ENCODE assay signal across 8 mouse cellular contexts in genomic region chr5:122900558-122901171, GRCm38 (mm10). TPM values are rescaled to one million over a fixed set of nuclear protein-coding genes. Genes with fewer than 3 reads are reported as not detected.
DNase-seq lines count a peak whose midpoint lies in the region; ATAC-seq and TF ChIP-seq lines count a peak whose summit lies in the region.

No protein-coding gene starts in this region.

- H3K9ac ChIP-seq in neural tube, embryonic 11.5 days (ENCODE audit: low read length), result peak overlapping the region; percentile 94
- H3K9ac ChIP-seq in limb, embryonic 11.5 days (ENCODE audit: low read length), result peak overlapping the region; percentile 91
- peak overlapping the region; percentile 87 for H3K9ac ChIP-seq in stomach, embryonic 14.5 days (replicated peaks; ENCODE audit: low read depth, low read length)

- no peaks in the 10 kb centered on the region for H3K36me3 ChIP-seq in neural tube, embryonic 11.5 days (ENCODE audit: control insufficient read depth, insufficient read depth, low read length)
- H3K36me3 ChIP-seq in limb, embryonic 11.5 days (ENCODE audit: control insufficient read depth, insufficient read depth, low read length), result no peaks in the 10 kb centered on the region
- H3K36me3 ChIP-seq in stomach, embryonic 14.5 days (ENCODE audit: control insufficient read depth, insufficient read depth, low read length), result no peaks in the 10 kb centered on the region

- peak; percentile 80 for ATAC-seq in neural tube, embryonic 11.5 days (ENCODE audit: insufficient read depth, low FRiP score, low TSS enrichment)
- peak; percentile 79; the same call in 1 of the 2 replicates for ATAC-seq in limb, embryonic 11.5 days (ENCODE audit: insufficient number of reproducible peaks, low FRiP score, low TSS enrichment, low read depth)
- ATAC-seq in stomach, embryonic 14.5 days (ENCODE audit: insufficient number of reproducible peaks, insufficient read depth, low FRiP score, low read depth), result no peak

- DNase-seq in cerebellum, adult 2 months, result no peak
- DNase-seq in cerebellum, postnatal 36 days, result no peak
- DNase-seq in neural tube, embryonic 11.5 days (ENCODE audit: low spot score), result no peak
- DNase-seq in neural tube, embryonic 10.5 days (ENCODE audit: extremely low spot score, low spot score), result no peak
- DNase-seq in limb, embryonic 11.5 days (ENCODE audit: low spot score), result no peak
- DNase-seq in thymus, postnatal 14 days, result no peak
- DNase-seq in gastrocnemius, postnatal 10 days, result no peak

- H3K4me3 ChIP-seq in cerebellum, adult 2 months (replicated peaks; ENCODE audit: insufficient read depth, low read depth, low read length), result peak overlapping the region; percentile 69
- peak overlapping the region; percentile 91 for H3K4me3 ChIP-seq in neural tube, embryonic 11.5 days (ENCODE audit: low read depth, low read length)
- H3K4me3 ChIP-seq in limb, embryonic 11.5 days (ENCODE audit: low read depth, low read length), result peak overlapping the region; percentile 80
- H3K4me3 ChIP-seq in stomach, embryonic 14.5 days (ENCODE audit: low read depth, low read length), result peak overlapping the region; percentile 86

- no peaks in the 10 kb centered on the region for H3K9me3 ChIP-seq in neural tube, embryonic 11.5 days (ENCODE audit: control insufficient read depth, low read length)
- H3K9me3 ChIP-seq in limb, embryonic 11.5 days (ENCODE audit: control insufficient read depth, low read length), result no peaks in the 10 kb centered on the region
- no peaks in the 10 kb centered on the region for H3K9me3 ChIP-seq in stomach, embryonic 14.5 days (ENCODE audit: control insufficient read depth, low read depth, low read length)

- WGBS in cerebellum, adult 2 months, result 4% methylated on average over 33 of the region's 33 CpGs
- WGBS in neural tube, embryonic 11.5 days, result 3% methylated on average over 32 of the region's 33 CpGs
- 3% methylated on average over 26 of the region's 33 CpGs for WGBS in limb, embryonic 11.5 days
- WGBS in stomach, embryonic 14.5 days, result 2% methylated on average over 32 of the region's 33 CpGs

- no peak overlapping the region for H3K27ac ChIP-seq in cerebellum, adult 2 months (ENCODE audit: insufficient read depth, low read length)
- peak overlapping the region; percentile 90 for H3K27ac ChIP-seq in neural tube, embryonic 11.5 days (ENCODE audit: low read depth, low read length)
- peak overlapping the region; percentile 84 for H3K27ac ChIP-seq in limb, embryonic 11.5 days (replicated peaks; ENCODE audit: low read depth, low read length)
- peak overlapping the region; percentile 89 for H3K27ac ChIP-seq in stomach, embryonic 14.5 days (ENCODE audit: low read length)

- TF ChIP-seq CTCF in cerebellum, adult 2 months (IDR thresholded peaks at IDR 0.05; ENCODE audit: borderline replicate concordance, insufficient read depth, low read depth, low read length), result no peak

- peaks cover 2% of the 10 kb centered on the region; the same call in 1 of the 2 replicates for H3K4me1 ChIP-seq in cerebellum, adult 2 months (ENCODE audit: control insufficient read depth, insufficient read depth, low read length)
- H3K4me1 ChIP-seq in neural tube, embryonic 11.5 days (ENCODE audit: control insufficient read depth, insufficient read depth, low read length), result peaks cover 7% of the 10 kb centered on the region
- peaks cover 19% of the 10 kb centered on the region for H3K4me1 ChIP-seq in limb, embryonic 11.5 days (ENCODE audit: control insufficient read depth, insufficient read depth, low read length)
- peaks cover 16% of the 10 kb centered on the region for H3K4me1 ChIP-seq in stomach, embryonic 14.5 days (ENCODE audit: control insufficient read depth, insufficient read depth, low read length)

- peak overlapping the region; percentile 90 for H3K4me2 ChIP-seq in neural tube, embryonic 11.5 days (ENCODE audit: low read depth)
- H3K4me2 ChIP-seq in limb, embryonic 11.5 days (ENCODE audit: low read depth, severe bottlenecking), result peak overlapping the region; percentile 74
- H3K4me2 ChIP-seq in stomach, embryonic 14.5 days (replicated peaks; ENCODE audit: low read depth, low read length), result peak overlapping the region; percentile 89

- H3K27me3 ChIP-seq in cerebellum, adult 2 months (ENCODE audit: control insufficient read depth, insufficient read depth, low read length), result no peaks in the 10 kb centered on the region
- no peaks in the 10 kb centered on the region for H3K27me3 ChIP-seq in neural tube, embryonic 11.5 days (ENCODE audit: control insufficient read depth, insufficient read depth, low read length)
- no peaks in the 10 kb centered on the region for H3K27me3 ChIP-seq in limb, embryonic 11.5 days (ENCODE audit: control insufficient read depth, insufficient read depth, low read length)
- H3K27me3 ChIP-seq in stomach, embryonic 14.5 days (ENCODE audit: control insufficient read depth, insufficient read depth, low read length), result no peaks in the 10 kb centered on the region

- no peak for TF ChIP-seq POLR2A in cerebellum, adult 2 months (IDR thresholded peaks at IDR 0.05; ENCODE audit: borderline replicate concordance, insufficient read depth, low read length)

RNA-seq across cellular contexts. Expression of gene Rnf34, which starts 50.8 kb away (rescaled TPM):
- polyA plus RNA-seq in cerebellum, adult 2 months (2012; rRNA removed), result 44.8 and 45.6 TPM in 2 replicates
- 58.1 and 58.4 TPM in 2 replicates for polyA plus RNA-seq in neural tube, embryonic 11.5 days (2014; fragmentation: Nextera tagmentation; extraction: Ambion mirVana)
- polyA plus RNA-seq in limb, embryonic 11.5 days (2014; fragmentation: Nextera tagmentation; extraction: Ambion mirVana), result 56.2 and 57.5 TPM in 2 replicates
- polyA plus RNA-seq in stomach, embryonic 14.5 days (2014; fragmentation: Nextera tagmentation; extraction: Ambion mirVana), result 35.8 and 44.6 TPM in 2 replicates
- total RNA-seq in gastrocnemius, postnatal 10 days (2021), result 10 to 100 TPM; 12.7 to 15.9 TPM
